Mouse (Mus musculus) fat pad, adult 2 months (tissue): ENCODE results near the gene H3f3b.

Source experiments
- DNase-seq: peaks from one replicate; pipeline ENCODE4 v3.0.0-alpha.2; 2011; ENCODE audit warnings: low read depth, low spot score; ENCODE audit errors: extremely low read depth

H3f3b gene

GRCm38 (mm10) chr11:116001725-116002124 lies 26.0 kb downstream of the H3f3b start:
- DNase-seq, result no peak

- no peak for DNase-seq
Measured at GRCm38 (mm10) chr11:116000607-116001006, 27.2 kb downstream of the H3f3b start.

GRCm38 (mm10) chr11:115999538-116000143 lies 28.1 kb downstream of the H3f3b start:
- DNase-seq, result no peak

GRCm38 (mm10) chr11:115999027-115999426 lies 28.7 kb downstream of the H3f3b start:
- DNase-seq, result no peak

GRCm38 (mm10) chr11:115997662-115998061 lies 30.1 kb downstream of the H3f3b start:
- no peak for DNase-seq

GRCm38 (mm10) chr11:115997047-115997446 lies 30.7 kb downstream of the H3f3b start:
- DNase-seq, result no peak

- no peak for DNase-seq
Measured at GRCm38 (mm10) chr11:115995256-115995655, 32.5 kb downstream of the H3f3b start.

GRCm38 (mm10) chr11:115992098-115992497 lies 35.7 kb downstream of the H3f3b start:
- no peak for DNase-seq

- DNase-seq, result no peak
Measured at GRCm38 (mm10) chr11:115989686-115990085, 38.1 kb downstream of the H3f3b start.

- no peak for DNase-seq
Measured at GRCm38 (mm10) chr11:115983291-115983690, 44.5 kb downstream of the H3f3b start.

GRCm38 (mm10) chr11:115982472-115982871 lies 45.3 kb downstream of the H3f3b start:
- DNase-seq, result no peak

- no peak for DNase-seq
Measured at GRCm38 (mm10) chr11:115975544-115975943, 52.2 kb downstream of the H3f3b start.

GRCm38 (mm10) chr11:115975083-115975420 lies 52.7 kb downstream of the H3f3b start:
- no peak for DNase-seq

- no peak for DNase-seq
Measured at GRCm38 (mm10) chr11:115974309-115975082, 53.3 kb downstream of the H3f3b start, which contains the start of gene Itgb4. TSS of gene Itgb4 (plus strand) at chr11:115974709.
